In the genomic region with DNA sequence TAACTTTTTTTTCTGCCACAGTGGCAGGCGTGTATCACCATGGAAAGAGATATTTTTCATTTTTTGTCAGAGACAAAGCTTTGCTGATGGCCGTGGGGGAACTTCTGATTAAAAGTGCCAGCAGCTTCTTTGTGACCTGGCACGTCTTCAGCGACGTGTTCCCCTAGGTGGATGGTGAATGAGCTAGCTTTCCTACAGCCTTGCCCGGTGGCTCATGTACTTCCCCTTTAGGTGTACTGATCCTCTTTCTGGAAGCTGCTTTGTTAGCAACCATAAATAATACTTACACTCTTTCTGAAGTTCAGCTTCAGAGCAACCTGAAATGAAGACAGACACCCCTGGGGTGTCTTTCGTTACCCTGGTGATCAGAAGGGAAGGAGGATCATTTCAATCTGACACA, we compare ENCODE assay signal across 22 mouse cellular contexts.
"Had no signal": no experiment of that assay in that cellular context is flagged by ENCODE, and none has a peak within 500 bp of the region (broad histone marks: within the 10 kb centered on the region; RNA-seq: fewer than 3 reads in every experiment).

No protein-coding gene starts in this region.

- DNase-seq: kidney, adult 2 months; kidney, postnatal 25 days; layer of hippocampus, adult 9-11 months; liver; lung, adult 2 months; lung, postnatal 14 days; lung, postnatal 4 days; retina, postnatal 1 day; right cerebral cortex, postnatal 25 days; thymus, adult 2 months; thymus, postnatal 14 days had no signal

- H3K27me3 ChIP-seq: limb, embryonic 13.5 days; liver, embryonic 12.5 days; liver, embryonic 15.5 days; megakaryocyte, embryonic 14.5 days; midbrain, embryonic 13.5 days had no signal

- H3K27ac ChIP-seq: kidney, postnatal 0 days; layer of hippocampus, adult 2 months; limb, embryonic 10.5 days; limb, embryonic 13.5 days; liver, embryonic 12.5 days; liver, embryonic 15.5 days; midbrain, embryonic 10.5 days; midbrain, embryonic 13.5 days; stomach, postnatal 0 days had no signal

- H3K9me3 ChIP-seq: limb, embryonic 10.5 days; limb, embryonic 13.5 days; liver, embryonic 12.5 days; liver, embryonic 15.5 days; megakaryocyte, embryonic 14.5 days; midbrain, embryonic 10.5 days; midbrain, embryonic 13.5 days had no signal

- H3K36me3 ChIP-seq: limb, embryonic 10.5 days; limb, embryonic 13.5 days; liver, embryonic 12.5 days; liver, embryonic 15.5 days; midbrain, embryonic 10.5 days; midbrain, embryonic 13.5 days had no signal

- H3K9ac ChIP-seq: limb, embryonic 13.5 days; liver, embryonic 12.5 days; liver, embryonic 15.5 days; midbrain, embryonic 13.5 days had no signal

- H3K4me3 ChIP-seq: layer of hippocampus, adult 2 months; limb, embryonic 10.5 days; limb, embryonic 13.5 days; liver, embryonic 12.5 days; liver, embryonic 15.5 days; megakaryocyte, embryonic 14.5 days; midbrain, embryonic 10.5 days; midbrain, embryonic 13.5 days had no signal

- H3K4me2 ChIP-seq: limb, embryonic 13.5 days; liver, embryonic 12.5 days; liver, embryonic 15.5 days; midbrain, embryonic 13.5 days had no signal

- ATAC-seq: liver, embryonic 12.5 days; midbrain, embryonic 13.5 days; midbrain, embryonic 16.5 days had no signal

- H3K4me1 ChIP-seq: limb, embryonic 10.5 days; liver, embryonic 12.5 days; liver, embryonic 15.5 days; midbrain, embryonic 10.5 days; midbrain, embryonic 13.5 days had no signal
